Mouse (Mus musculus): Measurements from ENCODE around the gene Igsf9b.

GRCm38 (mm10) chr9:27322277-27322676, 23.3 kb downstream of the Igsf9b start:
- no peak for TF ChIP-seq CTCF (IDR thresholded peaks at IDR 0.05; ENCODE audit: low read depth)
- TF ChIP-seq EP300 (IDR thresholded peaks at IDR 0.05; ENCODE audit: low read depth), result no peak

All from liver, postnatal 0 days (tissue).